Mouse (Mus musculus): ENCODE measurements around the gene Wbp2.
"Not testable (repeated sequence)": the region's sequence is repeated elsewhere in the genome, so short reads cannot be mapped to it uniquely, and the experiment has no call there.

Wbp2 gene

DNA sequence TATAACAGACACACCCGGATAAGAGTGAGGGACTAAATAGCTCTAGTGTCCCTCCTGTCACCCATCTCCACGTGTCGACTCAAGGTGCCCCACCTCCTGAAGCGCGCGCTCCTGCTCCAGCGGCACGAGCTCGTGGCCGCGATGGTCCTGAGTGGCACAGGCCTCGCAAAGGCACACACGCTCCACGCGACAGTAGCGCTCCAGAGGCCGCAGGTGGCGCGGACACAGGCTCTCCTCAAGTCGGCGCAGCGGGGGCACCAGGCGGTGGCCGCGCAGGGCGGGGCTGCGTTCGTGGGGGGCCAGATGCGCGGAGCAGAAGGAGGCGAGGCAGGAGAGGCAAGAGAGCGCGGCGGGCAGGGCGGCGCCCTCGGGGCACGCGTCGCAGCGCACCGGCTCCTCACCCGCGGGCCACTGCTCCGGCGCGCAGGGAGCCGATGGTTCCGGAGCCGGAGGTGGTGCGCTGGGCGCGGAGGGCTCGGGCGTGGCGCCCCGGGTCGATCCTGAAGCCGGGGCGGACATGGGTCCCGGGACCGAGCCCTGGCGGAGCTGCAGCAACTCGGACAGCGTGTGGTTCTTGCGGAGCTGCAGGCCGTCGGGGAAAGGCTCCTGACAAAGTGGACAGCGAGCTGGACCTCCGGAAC lies 22.8 kb upstream of the Wbp2 start:
- DNase-seq (ENCODE audit: low spot score): no peak

DNA sequence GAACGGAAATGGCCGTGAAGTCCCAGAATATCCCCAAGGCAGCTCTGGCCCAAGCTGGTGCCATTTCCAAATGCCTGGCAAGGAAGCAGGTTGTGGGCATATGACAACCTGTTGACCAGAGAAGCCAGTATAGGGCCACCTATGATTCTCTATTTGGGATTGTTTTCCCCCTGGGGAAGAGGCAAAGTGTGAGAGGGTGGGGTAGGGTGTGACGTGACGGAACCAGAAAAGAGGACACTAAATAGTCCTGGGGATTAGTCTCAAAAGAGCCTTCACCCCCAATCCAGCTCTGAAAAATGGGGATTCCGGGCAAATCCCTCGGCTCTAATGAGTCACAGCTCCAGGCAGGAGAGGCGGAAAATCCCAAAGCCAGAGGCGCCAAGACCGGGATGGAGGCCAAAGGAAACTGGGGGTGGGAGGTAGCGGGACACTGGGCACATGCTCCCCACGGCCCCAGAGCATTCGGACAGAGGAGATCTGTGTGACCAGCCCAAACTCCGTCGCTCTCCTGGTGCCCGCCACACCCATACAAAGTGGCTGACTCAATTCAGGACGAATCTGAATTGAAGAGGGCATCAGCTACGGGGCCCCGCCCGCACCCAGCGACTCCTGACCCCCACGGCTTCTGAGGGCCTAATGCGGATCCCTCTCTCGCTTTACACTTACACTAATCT lies 21.8 kb upstream of the Wbp2 start:
- DNase-seq (ENCODE audit: low spot score): no peak

GRCm38 (mm10) chr11:116107777-116108285 lies 21.0 kb upstream of the Wbp2 start:
- DNase-seq (ENCODE audit: low spot score): no peak

DNA sequence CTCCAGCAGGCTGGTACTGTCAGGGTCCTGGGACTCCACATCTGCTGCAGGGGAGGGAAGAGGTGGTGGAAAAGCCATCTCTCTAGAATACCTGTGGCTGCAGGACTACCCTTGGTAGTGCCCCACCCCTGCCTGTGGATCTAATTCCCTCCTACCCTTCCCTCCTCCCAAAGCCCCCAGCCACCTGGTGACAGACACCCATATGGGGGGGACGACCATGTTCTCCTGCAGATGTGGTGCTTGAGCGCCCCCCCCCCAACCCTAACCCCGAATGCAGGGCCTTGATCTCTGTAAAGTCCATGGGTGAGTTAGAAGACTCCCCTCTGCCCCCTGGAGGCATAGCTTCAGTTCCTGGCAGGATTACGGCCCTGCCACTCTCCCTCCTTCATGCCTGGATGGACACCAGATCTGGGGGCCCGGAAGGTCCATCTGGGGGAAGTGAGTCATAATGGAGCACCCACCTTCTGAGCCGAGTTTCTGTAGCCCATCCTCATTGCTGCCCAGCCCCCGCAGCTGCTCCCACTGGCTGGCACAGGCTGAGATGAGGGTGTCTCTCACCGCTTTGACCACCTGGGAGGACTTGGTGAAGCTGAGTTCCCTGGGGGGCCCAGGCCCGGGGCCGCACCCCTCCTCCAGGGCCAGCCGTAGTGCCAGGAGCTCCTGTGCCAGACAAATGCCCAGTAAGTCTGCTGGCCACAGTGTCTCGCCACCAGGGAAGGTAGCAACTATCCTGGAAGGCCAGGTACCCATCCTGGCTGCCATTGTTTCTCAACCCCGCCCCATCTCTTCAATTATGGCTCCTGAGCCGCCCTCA lies 20.4 kb upstream of the Wbp2 start:
- no peak for DNase-seq (ENCODE audit: low spot score)

GRCm38 (mm10) chr11:116106154-116106962 lies 19.6 kb upstream of the Wbp2 start:
- DNase-seq (ENCODE audit: low spot score): no peak

GRCm38 (mm10) chr11:116105065-116105464 lies 18.3 kb upstream of the Wbp2 start:
- no peak for DNase-seq (ENCODE audit: low spot score)

DNA sequence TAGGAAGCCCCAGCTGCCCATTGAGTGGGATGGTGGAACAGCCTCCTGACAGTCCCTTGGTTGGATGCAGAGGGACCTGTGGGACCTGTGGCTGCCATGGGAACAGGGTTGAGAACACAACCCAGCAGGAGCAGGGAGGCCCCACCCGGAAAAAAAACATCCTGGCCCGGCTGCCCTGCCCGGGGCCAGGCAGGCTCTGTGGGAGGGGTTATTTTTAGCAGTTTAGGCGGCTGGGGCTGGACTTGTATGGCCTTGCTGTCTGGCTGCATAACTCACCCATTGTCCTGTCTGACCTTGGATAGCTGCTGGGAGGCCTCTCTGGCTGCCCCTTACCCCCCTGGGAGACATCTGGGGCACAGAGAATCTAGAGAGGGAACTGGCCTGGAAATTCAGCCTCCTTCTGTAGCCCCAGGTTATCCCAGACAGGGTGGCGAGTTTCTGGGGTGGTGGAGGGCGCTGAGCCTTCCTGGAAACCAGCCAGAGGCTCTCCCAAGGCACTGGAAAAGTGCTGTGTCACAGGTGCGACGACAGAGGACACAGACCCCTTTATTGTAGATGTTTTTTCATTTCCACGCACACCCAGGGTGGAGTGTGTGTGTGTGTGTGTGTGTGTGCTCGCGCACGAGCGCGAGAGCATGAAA lies 17.3 kb upstream of the Wbp2 start:
- no peak for DNase-seq (ENCODE audit: low spot score)

DNA sequence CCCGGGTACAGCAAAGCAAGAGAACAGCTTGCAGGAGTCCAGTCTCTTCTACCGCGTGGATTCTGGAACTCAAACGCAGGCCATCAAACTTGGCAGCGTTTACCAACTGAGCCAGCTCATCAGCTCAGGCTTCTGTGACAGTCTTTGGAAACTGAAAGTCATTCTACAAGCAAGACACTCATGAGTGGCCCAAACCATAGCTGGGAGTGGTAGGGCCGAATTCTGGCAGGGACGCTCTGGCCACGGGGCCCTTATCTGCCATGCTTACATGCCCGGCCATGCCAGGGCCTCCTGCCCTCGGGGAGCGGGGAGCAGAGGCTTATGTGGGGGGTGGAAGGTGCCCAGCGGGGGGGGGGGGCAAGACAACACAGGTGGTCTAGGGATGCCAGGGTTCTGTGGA lies 16.8 kb upstream of the Wbp2 start:
- no peak for DNase-seq (ENCODE audit: low spot score)

GRCm38 (mm10) chr11:116102472-116102871 lies 15.7 kb upstream of the Wbp2 start:
- DNase-seq (ENCODE audit: low spot score): no peak

DNA sequence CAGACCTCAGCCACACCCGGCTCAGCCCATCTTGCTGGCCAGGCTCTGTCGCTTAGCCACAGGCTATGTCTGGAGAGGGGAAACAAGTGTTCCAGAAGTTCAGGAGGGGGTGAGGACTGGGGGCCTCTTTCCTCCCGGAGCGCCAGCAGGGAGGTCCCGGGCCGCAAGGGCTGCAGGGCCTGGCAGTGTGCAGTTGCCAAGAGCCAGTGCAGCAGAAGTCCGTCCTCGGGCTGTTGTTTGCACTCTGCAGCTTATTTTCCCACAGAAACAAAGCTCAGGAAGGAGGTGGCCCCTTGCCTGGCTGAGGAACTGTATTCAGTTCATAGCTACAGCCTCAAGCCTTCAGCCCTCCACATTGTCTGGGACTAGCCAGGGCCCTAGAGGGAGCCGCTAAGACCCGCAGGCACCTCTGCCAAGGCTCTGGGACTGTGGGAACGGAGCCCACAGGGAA lies 15.2 kb upstream of the Wbp2 start:
- no peak for DNase-seq (ENCODE audit: low spot score)

DNA sequence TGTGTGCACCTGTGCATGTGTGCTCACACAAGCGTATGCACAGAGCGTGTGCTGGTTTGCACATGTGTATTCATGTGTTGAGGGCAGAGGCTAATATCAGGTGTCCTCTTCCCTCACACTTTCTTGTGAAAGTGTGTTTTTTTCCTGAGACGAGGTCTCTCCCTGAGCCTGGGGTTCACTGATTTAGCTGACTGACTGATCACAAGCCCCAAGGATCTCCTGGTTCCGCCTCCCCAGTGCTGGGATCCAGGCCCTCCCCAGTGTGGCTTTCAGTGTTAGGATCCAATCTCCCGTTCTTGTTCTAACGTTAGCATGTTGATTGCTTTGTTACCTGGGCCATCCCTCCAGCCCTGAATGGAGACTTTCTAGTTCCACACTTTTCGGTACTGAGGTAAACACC lies 14.0 kb upstream of the Wbp2 start:
- no peak for DNase-seq (ENCODE audit: low spot score)

GRCm38 (mm10) chr11:116100385-116100784 lies 13.6 kb upstream of the Wbp2 start:
- DNase-seq (ENCODE audit: low spot score): no peak

DNA sequence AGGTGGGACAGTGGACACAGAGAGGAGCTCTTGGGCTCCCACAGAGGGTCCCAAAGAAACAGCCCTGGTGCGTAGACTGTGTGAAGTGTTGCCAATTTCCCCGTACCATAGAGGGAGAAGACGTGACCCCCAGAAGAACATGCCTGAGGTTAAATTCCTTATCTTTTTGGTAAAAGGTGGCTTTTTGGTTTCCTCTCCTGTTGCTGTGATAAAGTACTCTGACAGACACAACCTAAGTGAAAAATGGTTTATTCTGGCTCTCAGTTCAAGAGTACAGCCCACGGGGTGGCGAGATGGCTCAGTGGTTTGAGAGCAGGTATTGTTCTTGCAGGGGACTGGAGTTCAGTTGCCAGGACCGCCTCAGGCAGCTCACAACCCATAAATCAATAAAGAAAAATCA lies 12.7 kb upstream of the Wbp2 start:
- no peak for DNase-seq (ENCODE audit: low spot score)

DNA sequence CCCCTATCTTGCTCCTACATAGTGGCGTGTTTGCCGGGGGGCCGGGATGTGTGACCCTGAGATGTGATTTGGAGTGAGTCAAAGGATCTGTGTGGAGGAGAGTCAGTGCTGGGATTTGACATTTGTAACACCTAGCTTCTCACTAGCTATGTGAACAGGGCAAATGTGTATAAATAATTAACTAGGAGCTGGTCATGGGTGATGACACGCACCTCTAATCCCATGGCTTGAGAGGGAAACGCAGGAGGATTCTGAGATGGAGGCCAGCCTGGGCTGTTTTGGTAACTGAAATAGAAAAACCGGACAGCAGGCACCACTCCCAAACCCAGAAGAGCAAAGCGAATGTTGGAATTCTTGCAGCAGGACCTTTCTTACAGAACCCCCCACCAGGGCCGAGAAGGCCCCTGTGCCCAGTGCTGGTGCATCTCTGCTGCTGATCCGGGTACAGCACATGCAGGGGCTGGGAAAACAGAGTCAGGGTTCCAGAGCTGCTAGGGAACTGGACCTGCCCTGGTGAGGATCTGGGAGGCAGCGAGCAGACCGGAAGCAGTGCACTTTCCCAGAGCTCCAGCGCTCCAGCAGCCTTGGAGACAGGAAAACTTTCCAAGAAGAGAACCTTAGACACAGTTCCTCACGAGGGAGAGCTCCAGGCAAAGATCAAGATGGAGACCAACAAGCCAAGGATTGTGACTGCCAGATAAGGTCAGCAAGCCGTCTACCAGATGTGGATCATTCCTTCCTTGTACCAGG lies 12.1 kb upstream of the Wbp2 start:
- no peak for DNase-seq (ENCODE audit: low spot score)

DNA sequence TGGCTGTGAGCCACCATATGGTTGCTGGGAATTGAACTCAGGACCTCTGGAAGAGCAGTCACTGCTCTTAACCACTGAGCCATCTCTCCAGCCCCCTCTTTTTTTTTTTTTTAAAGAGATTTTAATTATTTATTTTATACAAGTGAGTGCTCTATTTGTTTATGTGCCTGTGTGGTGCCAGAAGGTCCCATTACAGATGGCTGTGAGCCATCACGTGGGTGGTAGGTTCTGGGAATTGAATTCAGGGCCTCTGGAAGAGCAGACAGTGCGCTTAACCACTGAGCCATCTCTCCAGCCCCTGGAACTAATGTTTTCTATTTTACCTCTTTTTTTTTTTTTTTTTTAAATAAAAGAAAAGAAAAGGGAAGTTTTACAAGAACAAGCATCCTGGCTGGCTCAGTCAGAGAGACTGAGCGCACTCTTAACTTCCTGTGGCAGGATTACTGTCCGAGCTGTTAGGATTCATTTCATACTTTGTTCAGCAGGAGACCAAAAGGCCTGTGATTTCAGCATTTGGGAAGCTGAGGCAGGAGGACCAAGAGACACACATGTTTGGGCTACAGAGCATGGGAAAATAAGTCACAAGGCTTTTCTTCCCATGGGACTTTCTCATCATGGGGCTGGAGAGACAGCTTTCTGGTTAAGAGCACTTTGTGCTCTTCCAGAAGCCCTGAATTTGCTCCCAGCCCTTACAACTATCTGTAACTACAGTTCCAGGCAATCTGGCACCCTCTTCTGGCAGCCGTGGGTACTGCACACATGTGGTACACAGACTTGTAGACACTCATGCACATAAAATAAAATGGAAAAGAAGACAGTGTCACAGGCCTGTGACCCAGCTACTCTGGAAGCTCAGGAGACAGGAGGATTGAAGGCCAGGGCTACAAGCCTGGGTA lies 9.7 kb upstream of the Wbp2 start:
- no peak for DNase-seq (ENCODE audit: low spot score)

DNA sequence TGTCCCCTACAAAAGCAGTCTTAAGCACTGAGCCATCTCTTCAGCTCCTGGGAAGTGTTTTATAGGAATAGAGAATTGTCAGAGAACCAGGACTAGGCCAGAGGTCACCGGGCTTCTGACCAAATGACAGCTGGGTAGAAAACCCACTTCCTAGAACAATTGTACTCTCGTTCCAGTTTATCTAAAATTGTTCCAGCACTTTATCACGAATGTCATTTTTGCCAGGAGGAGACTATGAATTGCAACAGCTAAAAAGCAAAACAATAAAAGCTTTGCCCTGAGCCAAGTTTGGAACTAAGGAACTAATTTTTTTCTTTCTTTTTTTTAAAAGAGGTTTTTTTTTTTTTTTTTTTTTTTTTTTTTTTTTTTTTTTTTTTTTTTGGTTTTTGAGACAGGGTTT lies 8.8 kb upstream of the Wbp2 start:
- DNase-seq (ENCODE audit: low spot score): no peak

- DNase-seq (ENCODE audit: low spot score): no peak
These were observed 7.2 kb upstream of the Wbp2 start for GRCm38 (mm10) chr11:116093771-116094565.

DNA sequence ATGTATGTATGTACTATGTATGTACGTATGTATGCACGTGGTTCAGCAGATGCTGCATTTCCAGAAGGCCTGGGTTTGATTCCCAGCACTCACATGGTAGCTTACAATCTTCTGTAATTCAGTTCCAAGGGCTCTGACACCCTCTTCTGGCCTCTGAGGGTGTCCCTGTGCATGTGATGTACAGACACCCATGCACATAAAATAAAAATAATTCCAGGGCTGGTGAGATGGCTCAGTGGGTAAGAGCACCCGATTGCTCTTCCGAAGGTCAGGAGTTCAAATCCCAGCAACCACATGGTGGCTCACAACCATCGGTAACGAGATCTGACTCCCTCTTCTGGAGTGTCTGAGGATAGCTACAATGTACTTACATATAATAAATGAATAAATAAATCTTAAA lies 6.2 kb upstream of the Wbp2 start:
- not testable (repeated sequence) for DNase-seq (ENCODE audit: low spot score)

- no peak for DNase-seq (ENCODE audit: low spot score)
These were observed 4.8 kb upstream of the Wbp2 start for GRCm38 (mm10) chr11:116091591-116091990.
